ENCODE assay signal across 16 mouse cellular contexts in the genomic region with DNA sequence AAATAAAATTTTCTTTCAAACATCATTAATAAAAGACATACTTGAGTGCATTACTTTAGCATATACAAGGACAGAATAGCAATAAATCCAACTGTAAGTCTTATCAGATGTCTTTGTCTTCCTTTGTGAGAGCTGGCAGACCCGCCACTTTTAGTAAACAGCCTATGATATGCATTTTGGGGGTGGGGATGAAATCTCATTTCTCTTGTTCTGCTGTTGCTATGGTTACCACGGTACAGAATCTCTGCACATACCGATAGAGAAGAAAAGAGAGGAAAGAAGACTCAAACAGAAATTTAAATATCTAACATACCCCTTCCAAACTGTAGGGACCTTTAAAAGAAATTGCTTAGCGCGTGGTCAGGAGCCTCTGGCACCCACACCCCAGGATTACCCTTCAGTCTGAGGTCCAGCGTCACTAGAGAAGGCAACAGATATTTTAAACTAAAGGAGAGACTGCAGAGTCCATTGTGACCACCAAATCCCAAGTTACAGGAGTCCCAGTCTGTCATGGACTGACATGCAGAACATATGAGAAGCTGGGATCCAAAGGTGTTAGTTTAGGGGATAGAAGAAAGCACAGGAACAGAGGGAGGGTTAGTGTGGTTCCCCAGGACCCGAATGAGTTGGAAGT.
DNase-seq lines count a peak whose midpoint lies in the region; ATAC-seq and TF ChIP-seq lines count a peak whose summit lies in the region.
"Had no signal": no experiment of that assay in that cellular context is flagged by ENCODE, and none has a peak within 500 bp of the region (broad histone marks: within the 10 kb centered on the region; RNA-seq: fewer than 3 reads in every experiment).

No protein-coding gene starts in this region.

- no peak overlapping the region for H3K9ac ChIP-seq in midbrain, embryonic 13.5 days (replicated peaks)
- H3K9ac ChIP-seq in heart, adult 2 months (ENCODE audit: low read depth, low read length), result no peak overlapping the region
- H3K9ac ChIP-seq: heart, embryonic 12.5 days; limb, embryonic 15.5 days; liver, embryonic 15.5 days had no signal

- ATAC-seq in frontal cortex, adult (ENCODE audit: low TSS enrichment), result peak; percentile 47; the same call in 1 of the 2 replicates
- ATAC-seq in midbrain, embryonic 13.5 days, result peak; percentile 85

- DNase-seq in frontal cortex, postnatal 25 days (ENCODE audit: low spot score in 2 of 2), result no peak
- DNase-seq in retina, postnatal 1 day, result peak; percentile 15
- DNase-seq in retina, embryonic 14.5 days (ENCODE audit: low spot score), result no peak
- no peak for DNase-seq in embryo, embryonic 10.5 days (ENCODE audit: low spot score)
- DNase-seq in heart, adult 2 months, result no peak
- DNase-seq: cerebellum, postnatal 10 days; embryo, embryonic 11 days; kidney, postnatal 36 days; lung, postnatal 14 days had no signal

- no peaks in the 10 kb centered on the region for H3K27me3 ChIP-seq in midbrain, embryonic 13.5 days
- H3K27me3 ChIP-seq in heart, adult 2 months (ENCODE audit: control insufficient read depth, insufficient read depth, low read length), result no peaks in the 10 kb centered on the region
- H3K27me3 ChIP-seq: CH12.LX; heart, embryonic 12.5 days; limb, embryonic 15.5 days; liver, embryonic 15.5 days had no signal

- TF ChIP-seq POLR2A in heart, adult 2 months (IDR thresholded peaks at IDR 0.05; ENCODE audit: insufficient read depth, low read depth, low read length), result no peak

- H3K36me3 ChIP-seq in midbrain, embryonic 13.5 days, result no peaks in the 10 kb centered on the region
- no peaks in the 10 kb centered on the region for H3K36me3 ChIP-seq in heart, adult 2 months (ENCODE audit: control insufficient read depth, insufficient read depth, low read length)
- H3K36me3 ChIP-seq: heart, embryonic 12.5 days; limb, embryonic 15.5 days; liver, embryonic 15.5 days had no signal

- no peaks in the 10 kb centered on the region for H3K9me3 ChIP-seq in midbrain, embryonic 13.5 days
- H3K9me3 ChIP-seq: heart, embryonic 12.5 days; limb, embryonic 15.5 days; liver, embryonic 15.5 days had no signal

- TF ChIP-seq EP300 in heart, adult 2 months (IDR thresholded peaks at IDR 0.05; ENCODE audit: insufficient read depth, low read depth, low read length), result no peak

- WGBS in midbrain, embryonic 13.5 days, result 54% methylated on average over 7 of the region's 7 CpGs
- WGBS in heart, adult 2 months, result 76% methylated on average over 7 of the region's 7 CpGs

- H3K4me2 ChIP-seq in midbrain, embryonic 13.5 days (replicated peaks), result no peak overlapping the region
- H3K4me2 ChIP-seq: heart, embryonic 12.5 days; limb, embryonic 15.5 days; liver, embryonic 15.5 days had no signal

- intact Hi-C loops in heart, adult 2 months (cut with DNase I), result no loop called here

- no peak overlapping the region for H3K4me3 ChIP-seq in midbrain, embryonic 13.5 days (replicated peaks)
- no peak overlapping the region for H3K4me3 ChIP-seq in heart, adult 2 months
- H3K4me3 ChIP-seq: heart, embryonic 12.5 days; limb, embryonic 15.5 days; liver, embryonic 15.5 days had no signal

- peak overlapping the region; percentile 52 for H3K27ac ChIP-seq in midbrain, embryonic 13.5 days
- no peak overlapping the region for H3K27ac ChIP-seq in heart, adult 2 months
- H3K27ac ChIP-seq: limb, embryonic 15.5 days; liver, embryonic 15.5 days; stomach, postnatal 0 days had no signal

- no peak for TF ChIP-seq CTCF in heart, adult 2 months (IDR thresholded peaks at IDR 0.05)

- H3K79me2 ChIP-seq in heart, adult 2 months (replicated peaks; ENCODE audit: control insufficient read depth, insufficient read depth, low read length), result no peaks in the 10 kb centered on the region

- peaks cover 12% of the 10 kb centered on the region for H3K4me1 ChIP-seq in midbrain, embryonic 13.5 days (replicated peaks)
- H3K4me1 ChIP-seq in heart, adult 2 months (ENCODE audit: control insufficient read depth, insufficient read depth, low read length), result no peaks in the 10 kb centered on the region
- H3K4me1 ChIP-seq: heart, embryonic 12.5 days; limb, embryonic 15.5 days; liver, embryonic 15.5 days had no signal
